Mouse (Mus musculus): ENCODE results near the gene Slc7a9. TPM values are rescaled to one million over a fixed set of nuclear protein-coding genes. Genes with fewer than 3 reads are reported as not detected.

Gene Slc7a9
- total RNA-seq (2021): not detected
- long read RNA-seq, experiment 1: 0 reads
- long read RNA-seq, experiment 2: 0 reads

DNA sequence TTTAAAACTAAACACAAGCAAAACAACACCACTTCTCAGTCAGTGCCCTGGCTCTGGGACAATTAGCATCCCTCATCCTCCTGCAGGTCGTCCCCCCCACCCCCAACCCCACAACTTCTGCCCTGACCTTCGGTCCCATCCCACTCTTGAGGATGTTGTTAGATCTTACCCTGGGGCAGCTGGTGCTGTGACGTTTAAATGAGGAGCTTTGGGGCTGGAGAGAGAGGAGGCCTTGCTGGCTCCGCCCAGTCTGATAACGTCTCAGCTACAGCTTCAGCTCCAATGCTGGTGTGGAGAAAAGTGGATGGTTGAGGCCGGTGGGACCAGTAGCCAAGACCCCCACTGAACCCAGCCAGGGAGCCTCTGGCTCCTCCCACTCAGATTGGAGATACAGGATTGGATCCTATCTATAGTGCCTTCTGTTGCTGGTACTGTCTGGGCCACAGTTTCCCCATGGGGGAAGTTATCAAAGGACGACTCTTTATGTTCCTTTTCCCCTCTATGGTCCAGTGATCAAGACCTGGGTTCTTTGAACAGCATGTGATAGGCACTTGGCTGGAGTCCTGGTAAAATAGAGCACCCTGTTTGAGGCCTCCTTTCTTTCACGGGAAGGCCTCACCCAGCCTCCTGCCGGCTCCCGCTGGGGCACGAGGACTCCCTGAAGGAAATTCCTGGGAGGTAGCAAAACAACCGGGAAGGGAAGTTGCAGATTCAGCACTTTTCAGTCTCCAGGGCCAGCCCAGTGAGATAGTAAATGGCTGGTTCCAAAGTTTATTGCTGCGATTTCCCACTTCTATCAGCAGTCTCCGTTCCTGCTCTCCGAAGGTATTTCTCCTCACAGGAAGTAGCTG, at the start of gene Slc7a9:
Slc7a9 (plus strand) TSS at position 801 of the 851 bp plus-strand sequence.
- DNase-seq (ENCODE audit: low spot score in 2 of 2): no peak
- intact Hi-C loops (cut with DNase I): no loop called here

- intact Hi-C loops (cut with DNase I): loop anchor here (10.0 kb wide), 1 partner anchor 234 kb away; no protein-coding TSS in a partner anchor
- no peak for DNase-seq (ENCODE audit: low spot score in 2 of 2)
Observed at GRCm38 (mm10) chr7:35401169-35401568, 47.4 kb upstream of the Slc7a9 start.

- intact Hi-C loops (cut with DNase I): no loop called here
- DNase-seq (ENCODE audit: low spot score in 2 of 2): no peak
Observed at GRCm38 (mm10) chr7:35415226-35415625, 33.4 kb upstream of the Slc7a9 start.

GRCm38 (mm10) chr7:35415801-35416653, 32.6 kb upstream of the Slc7a9 start:
- intact Hi-C loops (cut with DNase I): no loop called here
- no peak for DNase-seq (ENCODE audit: low spot score in 2 of 2)

DNA sequence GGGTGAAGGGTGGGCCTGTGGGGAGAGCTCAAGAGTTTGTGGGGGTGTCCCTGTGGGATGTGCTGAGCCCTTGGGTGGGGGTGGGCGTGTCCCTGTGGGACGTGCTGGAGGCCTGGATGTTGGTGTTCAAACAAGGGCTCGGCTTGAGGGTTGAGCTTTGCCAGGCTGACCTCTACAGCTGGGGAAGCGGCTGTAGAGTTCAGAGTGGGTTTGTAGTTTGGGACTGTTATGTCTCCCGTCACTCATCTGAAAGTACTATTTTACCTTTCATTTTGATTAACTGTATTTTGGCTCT, 32.0 kb upstream of the Slc7a9 start:
- DNase-seq (ENCODE audit: low spot score in 2 of 2): no peak
- intact Hi-C loops (cut with DNase I): no loop called here

DNA sequence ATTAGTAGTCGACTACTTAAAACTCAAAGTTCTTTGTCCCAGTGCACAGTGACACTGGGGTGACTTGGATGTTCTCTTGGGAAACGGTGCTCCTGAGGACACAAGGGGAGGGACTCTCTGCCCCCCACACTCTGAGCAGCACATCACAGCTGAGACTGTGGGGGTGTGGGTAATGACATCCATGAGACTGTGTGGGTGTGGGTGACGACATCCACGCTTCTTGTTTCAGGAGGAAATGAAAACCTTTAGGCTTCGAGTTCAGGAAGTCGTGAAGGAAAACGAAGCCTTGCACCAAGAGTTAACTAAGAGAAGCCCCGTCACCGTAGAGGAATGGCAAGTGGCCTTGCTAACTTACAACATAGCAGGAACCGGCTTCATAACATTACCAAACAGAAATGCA, 25.5 kb upstream of the Slc7a9 start:
- intact Hi-C loops (cut with DNase I): no loop called here
- no peak for DNase-seq (ENCODE audit: low spot score in 2 of 2)

DNA sequence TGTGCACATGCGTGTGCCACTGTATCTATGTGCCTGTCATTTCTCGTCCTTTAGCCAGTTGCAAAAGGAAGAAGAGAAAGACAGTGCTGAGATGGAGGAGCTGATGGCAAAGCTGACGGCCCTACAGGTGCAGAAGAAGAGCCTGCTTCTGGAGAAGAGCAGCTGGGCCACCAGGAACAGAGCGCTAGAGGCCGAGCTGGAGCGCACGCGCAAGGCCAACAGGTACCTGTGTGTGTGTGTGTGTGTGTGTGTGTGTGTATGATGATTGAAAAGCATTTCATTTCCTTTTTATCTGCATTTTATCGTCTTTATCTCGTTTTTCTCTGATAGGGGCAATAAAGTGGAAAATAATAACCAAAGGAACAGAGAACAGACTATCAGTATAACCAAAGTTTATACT, 20.4 kb upstream of the Slc7a9 start:
- intact Hi-C loops (cut with DNase I): no loop called here
- no peak for DNase-seq (ENCODE audit: low spot score in 2 of 2)

DNA sequence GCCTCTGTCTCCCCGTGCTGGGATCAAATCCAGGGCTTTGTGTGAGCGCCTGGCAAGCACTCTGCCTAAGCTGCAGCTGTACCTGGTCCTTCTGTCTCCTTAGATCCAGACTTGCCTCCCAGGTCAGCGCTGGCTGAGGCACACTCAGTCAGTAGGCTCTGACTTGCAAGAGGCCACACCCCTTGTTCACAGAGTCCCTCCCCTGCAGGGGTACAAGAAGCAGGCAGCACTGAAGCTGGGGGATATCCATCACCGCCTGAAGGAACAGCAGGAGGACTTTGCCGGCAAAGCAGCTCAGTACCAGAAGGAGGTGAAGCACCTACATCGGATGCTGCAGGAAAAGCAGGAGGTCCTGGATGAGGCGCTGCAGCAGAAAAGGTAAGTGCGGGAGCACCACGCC, 13.3 kb upstream of the Slc7a9 start:
- intact Hi-C loops (cut with DNase I): no loop called here
- DNase-seq (ENCODE audit: low spot score in 2 of 2): no peak

DNA sequence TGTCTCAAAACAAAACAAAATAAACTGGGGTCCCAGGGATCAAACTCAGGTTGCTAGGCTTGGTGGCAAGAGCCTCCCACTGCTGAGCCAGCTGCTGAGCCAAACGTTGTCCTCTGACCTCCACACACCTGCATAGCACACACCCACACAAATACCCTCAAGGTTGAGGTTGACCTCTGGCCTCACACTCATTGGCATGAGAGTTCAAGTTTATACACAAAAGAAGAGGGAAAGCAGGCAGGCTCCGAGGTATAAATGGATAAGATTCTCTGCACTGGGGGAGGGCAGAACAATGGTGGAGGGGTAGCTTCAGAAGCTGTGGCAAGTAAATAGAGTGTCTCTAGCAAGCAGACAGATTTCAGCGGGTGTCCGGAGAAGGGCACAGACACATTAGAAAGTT, 1.1 kb upstream of the Slc7a9 start:
- DNase-seq (ENCODE audit: low spot score in 2 of 2): no peak
- intact Hi-C loops (cut with DNase I): no loop called here

GRCm38 (mm10) chr7:35448867-35449266, 271 bp downstream of the Slc7a9 start:
- intact Hi-C loops (cut with DNase I): no loop called here
- no peak for DNase-seq (ENCODE audit: low spot score in 2 of 2)

DNA sequence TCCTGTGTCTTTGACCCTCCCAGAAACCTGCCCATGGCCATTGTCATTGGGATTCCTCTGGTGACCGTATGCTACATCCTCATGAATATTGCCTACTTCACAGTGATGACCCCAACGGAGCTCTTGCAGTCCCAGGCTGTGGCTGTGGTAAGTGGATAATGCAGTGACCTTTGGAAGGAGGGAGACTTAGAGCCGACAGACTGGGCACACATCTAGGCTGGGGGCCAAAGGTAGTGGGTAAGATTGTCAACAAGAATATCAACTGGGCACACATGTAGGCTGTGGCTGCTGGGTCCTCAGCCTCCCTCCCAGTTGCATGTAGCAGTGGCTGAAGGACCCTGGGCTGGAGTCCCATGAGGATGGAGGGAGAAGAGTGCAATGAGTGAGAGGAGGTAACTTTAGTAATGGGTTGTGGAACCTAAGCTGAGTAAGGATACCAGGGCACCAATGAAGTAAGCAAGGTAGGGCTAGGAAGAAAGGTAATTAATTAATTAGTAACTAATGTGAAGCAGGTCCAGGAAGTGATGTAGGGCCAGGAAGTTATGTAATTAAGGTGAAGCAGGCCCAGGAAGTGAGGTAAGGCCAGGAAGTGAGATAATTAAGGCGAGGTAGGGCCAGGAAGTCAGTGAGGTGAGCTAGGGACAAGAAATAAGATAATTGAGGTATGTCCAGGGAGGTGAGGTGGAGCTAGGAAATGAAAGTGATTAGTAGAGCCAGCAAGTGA, 7.7 kb downstream of the Slc7a9 start:
- intact Hi-C loops (cut with DNase I): no loop called here

GRCm38 (mm10) chr7:35460971-35461370, 12.4 kb downstream of the Slc7a9 start:
- no peak for DNase-seq (ENCODE audit: low spot score in 2 of 2)
- intact Hi-C loops (cut with DNase I): no loop called here

More for the DNA sequence above, 7.7 kb downstream of the Slc7a9 start:
- DNase-seq (ENCODE audit: low spot score in 2 of 2): no peak

DNA sequence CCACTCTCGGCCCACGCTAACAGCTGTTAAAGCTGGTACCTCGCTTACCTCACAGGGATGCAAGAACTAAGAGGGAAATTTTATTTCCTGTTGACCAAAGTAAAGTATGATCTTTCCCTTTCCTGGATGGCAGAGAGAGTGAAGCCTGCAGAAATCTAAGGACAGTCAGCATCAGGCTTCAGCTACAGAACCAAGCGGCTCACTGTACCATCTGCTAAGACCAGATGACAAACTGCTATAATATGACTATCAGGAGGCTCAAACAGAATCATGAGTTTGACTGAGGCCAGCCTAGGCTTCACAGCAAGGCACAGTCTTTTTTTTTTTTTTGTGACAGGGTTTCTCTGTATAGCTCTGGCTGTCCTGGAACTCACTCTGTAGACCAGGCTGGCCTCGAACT, 16.4 kb downstream of the Slc7a9 start:
- no peak for DNase-seq (ENCODE audit: low spot score in 2 of 2)
- intact Hi-C loops (cut with DNase I): no loop called here

GRCm38 (mm10) chr7:35467856-35468255, 19.3 kb downstream of the Slc7a9 start:
- no peak for DNase-seq (ENCODE audit: low spot score in 2 of 2)
- intact Hi-C loops (cut with DNase I): no loop called here

DNA sequence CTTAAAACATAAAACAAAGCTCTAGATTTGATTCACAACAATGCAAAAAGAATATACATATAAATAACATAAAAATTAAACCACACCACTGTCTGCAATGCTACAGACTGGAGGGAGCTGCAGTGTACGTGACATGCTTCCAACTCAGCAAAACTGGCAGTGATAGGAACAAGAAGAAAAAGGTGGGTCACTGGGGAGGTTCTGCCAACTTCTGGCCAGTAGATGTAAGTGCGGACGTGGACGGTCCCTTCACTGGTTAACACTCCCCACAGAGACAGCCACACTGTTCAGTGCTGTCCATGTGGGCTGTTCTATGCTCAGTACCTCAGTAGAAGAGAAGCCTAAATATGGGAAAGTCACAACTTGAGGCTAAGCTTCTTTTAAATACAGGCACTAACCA, 22.2 kb downstream of the Slc7a9 start:
- intact Hi-C loops (cut with DNase I): no loop called here
- no peak for DNase-seq (ENCODE audit: low spot score in 2 of 2)

GRCm38 (mm10) chr7:35476457-35476856, 27.9 kb downstream of the Slc7a9 start:
- DNase-seq (ENCODE audit: low spot score in 2 of 2): no peak
- intact Hi-C loops (cut with DNase I): no loop called here

DNA sequence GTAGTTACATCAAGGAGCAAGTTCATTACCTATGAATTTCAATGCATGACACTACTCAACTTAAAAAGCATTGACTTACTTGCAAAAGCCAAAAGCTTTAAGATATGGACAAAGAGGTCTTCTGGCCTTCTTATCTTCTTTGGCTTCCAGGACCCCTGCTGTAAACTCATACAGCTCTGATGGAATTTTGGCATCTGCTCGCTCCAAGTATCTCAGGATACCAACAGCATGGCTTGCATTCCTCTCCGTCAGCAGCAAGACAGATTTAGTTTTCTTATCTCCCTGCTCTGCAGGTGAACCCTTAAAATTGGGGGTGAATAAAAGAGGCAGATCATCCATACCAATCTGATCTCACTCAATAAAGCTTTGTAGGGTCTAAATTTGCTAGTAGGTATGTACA, 36.5 kb downstream of the Slc7a9 start:
- intact Hi-C loops (cut with DNase I): no loop called here
- DNase-seq (ENCODE audit: low spot score in 2 of 2): no peak

DNA sequence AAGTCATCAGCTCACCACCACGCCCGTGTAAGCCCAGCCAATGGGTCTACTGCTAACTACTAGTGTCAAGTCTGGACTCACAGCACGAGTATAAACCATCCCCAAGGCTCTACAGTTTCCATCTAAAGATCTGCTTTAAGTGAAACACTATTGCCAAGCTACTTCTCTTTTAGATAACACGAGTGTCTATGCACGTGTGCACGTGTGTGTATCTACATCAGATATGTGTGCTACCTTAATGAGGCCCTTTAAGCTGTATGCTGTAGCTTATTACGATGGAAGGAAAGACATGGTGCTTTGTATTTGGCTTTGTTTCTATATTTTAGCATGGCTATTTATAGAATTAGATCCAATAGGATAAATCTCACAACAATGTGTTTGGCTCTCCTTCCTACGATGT, 38.0 kb downstream of the Slc7a9 start:
- intact Hi-C loops (cut with DNase I): no loop called here
- no peak for DNase-seq (ENCODE audit: low spot score in 2 of 2)

- intact Hi-C loops (cut with DNase I): no loop called here
- DNase-seq (ENCODE audit: low spot score in 2 of 2): no peak
Observed at GRCm38 (mm10) chr7:35490186-35490585, 41.6 kb downstream of the Slc7a9 start.

DNA sequence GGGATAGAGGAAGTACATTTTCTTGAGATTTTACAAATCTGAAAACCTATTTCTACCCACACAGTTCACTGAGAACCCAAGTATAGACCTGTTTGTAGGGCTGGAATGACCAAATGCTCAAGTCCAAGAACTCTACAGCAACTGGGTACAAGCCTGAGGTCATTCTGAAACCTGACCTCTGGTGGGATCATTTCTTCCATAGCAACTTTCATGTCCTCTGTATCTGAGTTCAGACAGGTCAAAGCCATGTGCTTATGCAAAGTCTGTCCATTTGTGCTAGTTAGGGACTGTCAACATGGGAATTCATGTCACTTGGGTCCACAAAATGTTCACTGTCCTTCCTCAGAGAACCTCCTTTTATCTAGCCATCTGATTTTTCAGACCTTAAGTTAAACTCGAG, 42.4 kb downstream of the Slc7a9 start:
- intact Hi-C loops (cut with DNase I): no loop called here
- no peak for DNase-seq (ENCODE audit: low spot score in 2 of 2)

Measured in left cerebral cortex, postnatal 14 days (tissue).